Mouse (Mus musculus): ENCODE data around the gene Vsig10. TPM values are rescaled to one million over a fixed set of nuclear protein-coding genes. Genes with fewer than 3 reads are reported as not detected.

Vsig10 gene
- total RNA-seq, 2 experiments from 2014 or later, result 2.4 to 4.2 TPM

DNA sequence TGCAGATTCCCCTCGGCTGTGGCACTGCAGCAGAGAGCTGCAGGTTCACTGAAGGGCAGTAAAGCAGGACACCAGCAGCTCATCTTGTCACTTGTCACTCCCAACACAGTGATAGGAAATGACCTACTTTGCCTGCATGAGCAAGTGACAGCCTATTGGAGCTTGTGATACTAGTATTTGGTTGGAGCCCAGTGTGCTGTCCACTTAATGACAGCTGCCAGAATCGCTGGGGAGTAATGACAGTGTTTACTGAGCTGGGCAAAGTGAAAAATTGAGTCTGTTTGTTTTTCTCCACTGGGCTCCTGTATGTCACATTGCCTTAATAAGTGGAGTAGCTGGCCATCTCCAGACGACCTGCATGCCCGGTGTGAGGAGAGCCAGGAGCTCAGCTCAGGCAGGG, 61.3 kb downstream of the Vsig10 start:
- DNase-seq (ENCODE audit: low spot score in 2 of 2), result no peak

DNA sequence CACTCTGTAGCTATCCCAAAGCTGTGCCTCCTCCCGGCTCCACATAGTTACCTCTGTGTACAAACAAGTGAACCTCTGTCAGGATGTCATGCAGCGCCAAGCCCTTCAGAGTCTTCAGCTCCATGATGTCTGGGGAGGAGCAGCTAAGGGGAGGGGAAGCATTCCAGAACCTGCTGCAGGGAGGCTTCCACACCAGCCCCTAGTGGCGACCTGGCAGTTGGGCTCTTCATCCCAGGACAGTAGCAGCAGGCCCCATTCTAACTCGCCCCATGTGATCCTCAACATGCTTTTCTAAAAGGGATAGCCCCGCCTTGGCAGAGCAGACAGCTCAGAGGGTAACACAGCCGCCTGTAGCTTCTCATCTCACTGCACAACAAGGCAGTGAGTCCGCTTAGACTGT, 62.9 kb downstream of the Vsig10 start:
- DNase-seq (ENCODE audit: low spot score in 2 of 2), result no peak

DNA sequence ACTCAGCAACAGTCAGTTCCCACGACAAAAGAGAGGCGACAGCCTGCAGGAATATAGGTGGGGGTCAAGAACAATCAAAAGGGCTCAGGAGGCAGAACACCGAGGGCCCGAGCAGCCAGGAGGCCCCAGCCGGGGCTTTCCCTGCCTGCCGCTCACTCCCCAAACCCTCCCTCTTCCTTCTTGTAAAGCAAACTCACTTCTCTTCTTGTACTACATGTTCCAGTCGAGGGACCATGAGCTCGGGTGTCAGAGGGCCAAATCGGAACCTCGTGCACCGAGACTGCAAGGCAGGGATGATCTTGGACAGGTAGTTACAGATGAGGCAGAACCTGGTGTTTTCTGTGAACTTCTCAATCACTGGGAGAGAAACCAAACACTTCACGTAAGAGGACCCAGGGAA, 64.3 kb downstream of the Vsig10 start:
- DNase-seq (ENCODE audit: low spot score in 2 of 2), result no peak

DNA sequence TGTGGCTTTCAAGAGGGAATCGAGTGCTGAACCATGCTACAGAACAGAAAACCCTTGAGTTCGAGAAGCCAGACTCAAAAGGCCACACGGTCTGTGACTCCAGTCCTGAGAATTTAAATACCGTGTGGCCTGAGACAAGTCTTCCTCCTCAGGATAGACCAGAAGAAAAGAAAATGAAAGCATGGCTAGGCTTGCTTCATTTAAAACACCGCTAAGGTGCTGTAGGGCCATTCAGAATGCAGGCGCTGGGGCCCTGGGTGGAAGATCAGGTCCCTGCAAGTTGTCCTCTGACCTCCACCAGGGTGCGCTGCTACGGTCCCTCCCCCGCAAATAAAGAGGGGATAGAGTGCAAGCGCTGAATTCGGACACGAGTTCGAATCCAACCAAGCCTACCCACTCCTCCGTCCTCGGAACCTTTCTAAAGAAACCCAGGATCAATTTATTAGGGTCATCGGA, 69.4 kb downstream of the Vsig10 start:
- DNase-seq (ENCODE audit: low spot score in 2 of 2), result peak; percentile 56 to 57

DNA sequence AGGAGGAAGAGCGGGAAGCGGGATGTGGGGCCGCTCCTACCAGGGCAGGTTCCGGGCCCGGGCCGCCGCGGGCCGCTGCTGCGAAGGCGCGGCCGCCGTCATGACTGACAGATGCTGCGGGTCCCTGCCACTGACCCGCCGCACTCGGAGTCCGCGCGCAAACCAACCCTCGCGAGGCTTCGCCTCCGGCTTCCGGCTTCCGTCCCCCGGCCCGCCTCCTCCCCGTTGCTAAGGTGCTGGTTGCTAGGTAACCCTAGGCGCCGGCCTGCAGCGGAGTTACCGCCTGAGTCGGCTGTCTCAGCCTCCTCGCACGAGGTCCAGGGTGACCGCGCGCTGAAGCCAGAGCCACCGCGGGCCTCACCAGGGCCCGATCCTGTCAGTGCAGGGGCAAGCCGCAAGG, 70.0 kb downstream of the Vsig10 start, which contains the start of gene Rfc5:
Rfc5 (minus strand) TSS at position 171 of the 400 bp plus-strand sequence.
- DNase-seq (ENCODE audit: low spot score in 2 of 2), result peak; percentile 91 to 94

DNA sequence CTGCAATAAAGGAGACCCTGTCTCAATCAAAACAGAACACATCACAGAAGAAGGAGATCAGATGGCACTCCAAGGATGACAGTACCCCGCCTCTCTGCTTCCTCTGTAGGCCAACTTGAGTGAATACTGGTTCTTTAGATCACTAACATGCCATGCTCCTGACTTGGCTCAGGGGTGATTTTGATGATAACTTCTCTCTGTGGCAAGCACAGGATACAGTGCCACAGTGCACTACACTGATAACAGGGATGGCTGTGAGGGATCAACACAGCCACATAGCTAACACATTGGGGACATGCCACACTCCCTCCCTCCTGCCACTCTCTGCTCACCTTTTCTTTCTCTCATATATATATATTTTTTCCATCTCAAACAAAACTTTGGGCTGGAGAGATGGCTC, 72.0 kb downstream of the Vsig10 start:
- DNase-seq (ENCODE audit: low spot score in 2 of 2), result no peak

DNA sequence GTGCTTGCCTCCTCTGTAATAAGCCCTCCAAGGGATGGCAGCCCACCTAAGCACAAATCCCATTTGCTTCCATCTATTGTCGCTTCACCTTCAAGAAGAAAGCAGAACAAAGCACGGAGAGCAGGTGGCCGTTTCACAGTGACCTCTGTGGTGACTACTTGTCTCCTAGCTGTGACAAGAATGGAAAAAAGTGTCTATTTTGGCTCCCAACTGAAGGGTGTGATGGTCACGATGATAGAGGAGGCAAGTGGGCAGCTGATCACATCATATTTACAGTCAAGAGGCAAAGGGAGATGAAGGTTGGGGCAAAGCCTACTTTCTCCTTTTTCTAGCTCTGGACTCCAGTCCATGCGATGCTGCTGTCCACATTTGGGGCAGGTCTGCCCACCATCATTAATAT, 77.0 kb downstream of the Vsig10 start:
- no peak for DNase-seq (ENCODE audit: low spot score in 2 of 2)

DNA sequence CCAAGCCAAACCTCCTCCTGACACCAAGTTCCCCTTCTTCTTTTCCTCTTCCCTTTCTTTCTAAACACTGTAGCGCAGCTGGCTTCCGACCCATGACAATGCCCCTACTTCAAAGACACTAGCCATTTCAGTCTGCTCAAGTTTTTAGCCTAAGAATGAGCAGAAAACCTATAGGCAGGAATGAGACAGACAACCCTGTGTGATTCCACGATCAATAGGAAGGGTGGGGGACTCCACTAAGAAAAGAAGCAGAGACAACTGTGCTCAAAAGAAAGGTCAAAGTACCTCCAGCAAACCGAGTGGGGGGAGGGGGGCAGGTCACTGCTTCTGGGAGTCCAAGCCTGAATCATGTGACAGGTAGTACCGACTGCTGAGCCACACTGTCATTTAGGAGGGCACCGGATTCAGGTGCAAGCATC, 77.7 kb downstream of the Vsig10 start:
- no peak for DNase-seq (ENCODE audit: low spot score in 2 of 2)

DNA sequence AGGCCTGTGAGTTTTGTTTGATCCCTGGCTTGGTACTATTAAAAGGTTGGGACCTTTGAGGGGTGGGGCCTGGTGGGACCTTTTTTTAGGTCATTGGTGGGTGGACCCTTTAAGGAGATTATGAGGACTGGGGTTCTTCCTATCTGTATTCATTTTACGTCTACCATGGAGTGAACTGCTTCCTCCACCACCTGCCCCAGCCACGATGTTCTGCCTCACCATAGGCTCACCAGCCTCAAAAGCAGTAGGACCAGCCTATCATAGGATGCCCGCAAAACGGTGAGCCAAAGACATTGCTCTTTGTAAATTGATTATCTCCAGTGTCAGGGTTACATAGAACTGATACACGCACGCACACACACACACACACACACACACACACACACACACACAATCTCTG, 78.5 kb downstream of the Vsig10 start:
- DNase-seq (ENCODE audit: low spot score in 2 of 2), result no peak

DNA sequence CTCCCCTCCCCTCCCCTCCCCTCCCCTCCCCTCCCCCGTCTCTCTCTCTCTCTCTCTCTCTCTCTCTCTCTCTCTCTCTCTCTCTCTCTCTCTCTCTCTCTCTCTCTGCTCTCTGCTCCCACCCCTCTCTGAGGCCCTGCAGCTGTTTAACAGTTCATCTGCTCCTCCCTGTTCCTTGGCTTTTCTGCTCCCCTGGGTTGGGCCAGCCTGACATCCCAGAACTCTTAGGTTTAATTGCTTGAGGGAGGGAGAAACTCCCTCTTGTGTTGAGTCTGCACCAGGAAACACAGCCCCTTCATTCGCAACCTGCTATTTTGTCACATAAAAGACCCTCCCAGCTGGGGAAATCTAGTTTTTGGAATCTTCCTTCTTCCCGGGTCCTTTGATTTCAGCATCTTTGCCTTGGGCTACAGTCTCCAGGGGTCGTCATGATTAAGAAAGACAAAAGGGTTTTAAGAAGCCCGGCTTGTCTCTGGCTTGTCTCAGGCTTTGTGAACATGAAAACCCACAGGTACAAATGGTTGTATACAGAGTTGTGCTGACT, 79.2 kb downstream of the Vsig10 start:
- no peak for DNase-seq (ENCODE audit: low spot score in 2 of 2)

DNA sequence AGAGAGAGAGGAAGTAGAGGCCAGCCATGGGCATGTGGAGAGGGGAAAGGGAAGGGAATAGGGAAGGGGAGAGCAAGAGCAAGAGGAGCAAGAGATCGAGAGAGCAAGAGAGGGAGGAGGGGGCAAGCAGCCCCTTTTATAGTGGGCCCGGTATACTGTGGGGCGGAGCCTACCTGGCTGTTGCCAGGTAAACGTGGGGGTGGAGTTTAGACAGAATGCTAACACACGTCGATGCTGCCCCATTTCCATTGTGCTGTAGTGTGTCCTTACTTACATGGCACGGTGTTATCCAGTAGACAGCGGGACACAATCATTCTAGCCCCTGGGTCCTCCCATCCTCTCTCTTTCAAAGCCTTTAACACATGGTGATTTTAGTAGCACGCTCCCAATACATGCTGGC, 80.4 kb downstream of the Vsig10 start:
- no peak for DNase-seq (ENCODE audit: low spot score in 2 of 2)

DNA sequence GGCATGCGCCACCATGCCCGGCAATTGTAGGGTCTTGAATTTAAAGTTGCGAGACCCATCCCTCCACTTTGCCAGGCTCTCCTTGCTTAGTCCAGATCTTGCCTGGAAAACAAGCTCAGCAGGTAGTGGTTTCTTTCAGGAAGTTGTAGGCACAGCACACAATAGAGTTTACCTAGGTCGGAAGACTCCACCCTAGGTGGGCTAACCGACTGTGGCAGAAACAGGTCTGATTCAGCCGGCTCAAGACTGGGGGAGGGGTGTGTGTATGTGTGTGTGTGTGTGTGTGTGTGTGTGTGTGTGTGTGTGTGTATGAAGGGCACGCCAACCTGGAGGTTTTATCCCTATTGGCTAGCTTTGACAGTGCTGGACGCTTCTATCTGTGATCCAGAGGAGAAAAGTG, 84.7 kb downstream of the Vsig10 start:
- DNase-seq (ENCODE audit: low spot score in 2 of 2), result no peak

Other genes starting within 250 kb of the Vsig10 start
- 100 to 1,000 TPM in 1 of 2 experiments, 10 to 100 TPM in 1; 96.6 to 101 TPM for gene Suds3, start 203.0 kb upstream of the Vsig10 start, total RNA-seq (2021)
- gene Taok3, start 199.0 kb upstream of the Vsig10 start, total RNA-seq (2021), result 10 to 100 TPM; 66.3 to 68.3 TPM
- gene Pebp1, start 31.5 kb upstream of the Vsig10 start, total RNA-seq (2021), result 100 to 1,000 TPM; 699 to 737 TPM
- gene Wsb2, start 38.2 kb downstream of the Vsig10 start, total RNA-seq (2021), result 100 to 1,000 TPM; 437 to 454 TPM
- 10 to 100 TPM; 17.7 to 25.1 TPM for gene Rfc5, start 70.0 kb downstream of the Vsig10 start, total RNA-seq (2021)
- gene Ksr2, start 94.9 kb downstream of the Vsig10 start, total RNA-seq (2021), result 10 to 100 TPM; 33.1 to 34.6 TPM

Measured in layer of hippocampus, postnatal 10 days (tissue).